Mouse (Mus musculus) cerebellum, postnatal 14 days (tissue): ENCODE data around the gene Olfr1404.
"Not testable (repeated sequence)": the region's sequence is repeated elsewhere in the genome, so short reads cannot be mapped to it uniquely, and the experiment has no call there.

ENCODE experiments used
- DNase-seq, 2 experiments: peaks; one replicate each; pipeline ENCODE4 v3.0.0; 2021; ENCODE audit warnings: mixed read lengths in 2 of 2

Olfr1404 gene

GRCm38 (mm10) chr1:173212092-173212491 lies at the start of gene Olfr1404:
Gene Olfr1404 (plus strand): TSS chr1:173212392.
- no peak for DNase-seq

DNA sequence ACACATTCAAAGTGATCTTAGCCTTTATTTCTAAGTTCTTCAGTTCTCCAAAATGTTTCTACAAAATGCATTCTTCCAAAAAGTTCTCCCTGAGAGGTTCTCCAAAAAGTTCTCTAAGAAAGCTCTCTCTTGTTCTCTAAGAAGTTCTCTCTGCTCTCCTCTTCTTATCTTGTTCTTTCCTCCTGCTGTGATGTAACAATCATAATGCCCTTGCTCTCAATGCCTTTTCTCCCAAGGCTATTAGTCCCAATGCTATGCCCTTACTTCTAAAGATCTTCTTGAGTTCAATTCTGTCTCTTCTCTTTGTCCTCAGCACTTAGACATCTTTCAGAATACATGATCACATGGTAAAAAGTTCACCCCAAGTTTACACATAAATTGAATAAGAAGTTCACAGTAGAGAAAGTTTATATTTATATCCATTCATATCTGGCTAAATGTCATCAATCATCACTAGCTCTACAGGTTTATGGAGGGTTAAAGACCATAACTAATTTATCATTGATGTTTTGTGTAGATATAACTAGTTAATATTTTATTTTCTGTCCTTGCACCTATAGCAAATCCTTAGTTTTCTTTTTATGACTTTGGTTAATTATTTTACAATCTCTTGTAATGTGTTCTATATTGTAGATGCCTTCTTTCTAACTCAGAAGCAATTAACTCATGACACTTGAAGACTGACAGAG lies 37.9 kb upstream of the Olfr1404 start:
- DNase-seq: no peak

GRCm38 (mm10) chr1:173190540-173190939 lies 21.7 kb upstream of the Olfr1404 start, which contains the start of gene Olfr1406:
Gene Olfr1406 (minus strand): TSS chr1:173190640.
- no peak for DNase-seq

GRCm38 (mm10) chr1:173192059-173192458 lies 20.1 kb upstream of the Olfr1404 start:
- no peak for DNase-seq

DNA sequence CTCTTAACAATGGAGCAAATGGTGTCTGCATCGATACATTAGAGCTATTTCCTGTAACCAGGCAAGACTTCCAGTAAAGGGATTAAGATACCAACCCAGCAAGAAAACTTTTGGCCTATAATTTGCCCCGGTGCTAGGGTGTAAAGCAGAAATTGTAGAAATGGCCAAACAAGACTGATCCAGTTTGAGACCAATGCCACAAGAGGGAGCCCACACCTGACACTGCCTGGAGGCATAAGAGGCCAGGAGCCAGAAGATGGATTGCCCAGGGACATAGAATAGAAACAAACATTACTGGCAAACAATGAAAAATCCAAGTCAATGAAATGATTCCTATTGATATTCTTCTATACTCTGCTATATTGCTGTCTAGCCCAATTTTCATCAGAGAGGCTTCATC lies 15.8 kb upstream of the Olfr1404 start:
- no peak for DNase-seq

- DNase-seq: no peak
These were observed 14.7 kb upstream of the Olfr1404 start, which contains the start of gene Olfr218 for GRCm38 (mm10) chr1:173197508-173197907. Gene Olfr218 (plus strand): TSS chr1:173197808.

- DNase-seq: no peak
These were observed 4.3 kb downstream of the Olfr1404 start for GRCm38 (mm10) chr1:173216481-173216880.

- no peak for DNase-seq
These were observed 14.9 kb downstream of the Olfr1404 start, which contains the start of gene Fcer1a for GRCm38 (mm10) chr1:173227081-173227480. Gene Fcer1a (minus strand): TSS chr1:173227214.

DNA sequence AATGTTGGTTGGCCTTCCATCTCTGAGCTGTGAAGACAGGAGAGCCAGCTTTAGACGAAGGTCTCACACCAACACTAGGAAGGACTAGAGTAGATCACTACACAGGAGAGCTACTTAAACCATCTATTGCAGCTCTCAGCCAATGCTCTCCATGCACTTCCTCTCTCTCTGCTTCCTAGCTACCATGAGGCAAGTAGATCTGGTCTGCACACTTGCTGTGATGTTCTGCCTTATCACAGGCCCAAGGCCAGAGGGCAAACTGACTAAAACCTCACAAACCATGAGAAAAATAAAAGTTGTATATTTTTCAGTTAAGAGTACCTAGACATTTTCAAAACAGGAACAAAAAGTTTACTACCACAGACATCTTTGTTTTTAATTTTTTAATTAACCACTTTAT lies 24.8 kb downstream of the Olfr1404 start:
- DNase-seq: not testable (repeated sequence)

DNA sequence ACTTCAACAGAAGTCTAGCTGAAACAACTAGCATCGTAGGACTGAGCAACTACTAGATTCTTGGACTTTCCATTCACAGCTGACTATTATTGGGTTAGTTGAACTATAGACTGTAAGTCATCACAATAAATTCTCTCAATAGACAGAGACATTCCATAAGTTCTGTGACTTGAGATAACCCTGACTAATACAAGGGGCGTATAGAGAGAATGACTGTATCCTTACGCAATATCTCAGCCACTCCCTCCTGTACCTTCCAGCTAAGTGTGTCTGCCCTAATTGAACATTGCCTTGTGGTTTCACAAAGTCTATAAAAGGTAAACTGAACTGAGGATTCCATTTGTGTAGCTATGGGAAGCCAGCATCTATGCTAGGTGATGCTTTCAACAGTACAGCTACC lies 37.7 kb downstream of the Olfr1404 start:
- no peak for DNase-seq

DNA sequence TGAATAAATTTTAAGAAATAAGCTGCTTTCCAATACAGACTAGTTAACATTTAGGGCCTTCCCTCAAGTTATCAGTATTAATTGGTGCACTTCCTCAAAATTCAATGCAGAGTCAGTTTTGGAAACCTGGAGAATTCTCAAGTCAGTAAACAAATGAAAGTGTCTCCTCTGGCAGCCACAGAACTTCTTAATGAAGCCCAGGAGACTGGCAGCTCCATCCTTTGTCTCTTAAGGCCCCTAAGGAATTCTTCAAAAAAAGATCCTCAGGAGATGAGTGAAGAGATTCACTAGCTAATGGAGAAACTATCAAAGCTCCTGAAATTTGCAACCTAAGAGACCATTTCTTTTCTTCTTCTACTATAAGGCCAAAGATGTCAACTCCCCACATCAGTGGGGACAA lies 53.5 kb downstream of the Olfr1404 start, which contains the start of gene Olfr418:
Olfr418 (plus strand) TSS at position 301 of the 400 bp plus-strand sequence.
- DNase-seq: no peak
